Mouse (Mus musculus) cerebellum, postnatal 10 days (tissue): ENCODE measurements around the gene Cdpf1.
"Not testable (repeated sequence)": the region's sequence is repeated elsewhere in the genome, so short reads cannot be mapped to it uniquely, and the experiment has no call there.

Experiments used
- DNase-seq, 2 experiments: peaks; one replicate each; pipeline ENCODE4 v3.0.0; 2021; ENCODE audit warnings: mixed read lengths in 2 of 2

Gene Cdpf1

DNA sequence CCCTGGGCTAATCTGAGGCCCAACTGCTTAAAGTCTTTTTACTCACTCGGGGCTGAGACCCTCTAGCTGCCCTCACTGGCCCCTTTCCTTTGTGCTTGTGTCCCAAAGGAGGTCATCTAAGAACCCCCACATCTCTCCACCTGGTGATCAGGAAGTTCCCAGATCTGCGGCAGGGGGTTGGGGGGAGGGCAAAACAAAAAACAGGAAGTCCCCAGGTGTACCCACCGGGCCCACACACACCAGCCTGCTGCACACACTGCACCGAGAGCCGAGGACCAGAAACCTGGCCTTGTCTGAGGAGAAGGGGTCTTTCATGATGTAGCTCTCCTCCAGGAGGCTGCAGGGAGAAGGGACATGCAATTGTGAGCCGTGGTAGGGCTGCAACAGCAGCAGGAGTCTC, 3.5 kb downstream of the Cdpf1 start:
- DNase-seq = no peak

DNA sequence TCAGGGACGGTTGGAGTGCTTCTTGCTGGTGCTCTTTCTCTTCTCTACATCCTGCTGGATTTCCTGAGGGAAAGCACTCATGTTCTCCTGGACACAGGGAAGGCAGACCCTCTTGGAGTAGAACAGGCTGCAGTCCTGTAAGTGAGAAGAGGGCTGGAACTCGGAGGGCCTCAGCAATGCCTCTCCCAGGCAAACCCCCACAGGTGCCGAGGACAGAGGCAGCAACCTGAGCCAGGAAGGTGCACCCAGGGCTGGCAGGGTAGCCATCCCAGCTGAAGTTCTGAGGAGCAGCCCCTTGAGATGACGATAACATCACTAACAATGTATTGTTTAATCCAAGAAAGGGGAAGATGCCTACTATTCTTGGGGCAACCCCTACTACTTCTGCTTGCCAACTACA, 4.1 kb downstream of the Cdpf1 start:
- no peak for DNase-seq

DNA sequence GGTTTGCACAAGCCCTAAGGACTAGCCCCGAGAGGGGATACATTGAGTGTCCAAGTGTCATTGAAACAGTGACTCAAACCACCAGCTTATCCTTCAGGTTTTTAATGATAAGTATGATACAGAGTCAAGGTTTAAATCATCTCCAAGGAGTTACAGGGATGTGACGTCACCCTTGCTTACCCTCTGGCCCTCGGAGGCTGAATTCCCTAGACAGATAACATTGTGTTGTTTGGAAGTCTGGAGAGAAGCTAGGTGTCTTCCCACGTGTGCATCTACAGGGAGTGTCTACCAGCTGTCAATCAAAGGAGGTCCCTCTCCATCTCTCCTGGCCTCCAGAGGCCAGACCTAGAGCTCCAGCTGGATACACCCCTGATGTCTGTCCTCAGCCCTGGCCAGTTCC, 4.6 kb downstream of the Cdpf1 start:
- DNase-seq = no peak

DNA sequence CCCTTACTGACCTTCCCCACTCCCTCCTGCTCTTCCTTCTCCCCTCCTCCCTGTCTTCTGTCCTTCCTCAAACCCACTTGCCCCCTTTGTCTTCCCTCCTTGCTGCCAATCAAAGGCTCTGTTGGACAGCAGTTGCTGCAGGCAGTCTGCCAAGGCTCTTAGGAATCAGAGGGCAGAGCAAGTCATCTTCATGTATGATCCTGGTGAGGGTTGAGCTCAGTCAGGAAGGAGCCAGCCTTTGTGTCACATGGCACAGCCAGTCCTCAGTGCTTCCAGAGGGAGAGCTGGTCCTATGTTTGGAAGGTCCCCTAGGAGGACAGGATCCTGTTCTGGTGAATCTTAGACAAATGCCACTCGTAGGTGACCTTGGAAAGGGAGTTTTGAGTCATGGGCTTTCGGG, 8.6 kb downstream of the Cdpf1 start:
- peak; percentile 61 to 72 for DNase-seq

DNA sequence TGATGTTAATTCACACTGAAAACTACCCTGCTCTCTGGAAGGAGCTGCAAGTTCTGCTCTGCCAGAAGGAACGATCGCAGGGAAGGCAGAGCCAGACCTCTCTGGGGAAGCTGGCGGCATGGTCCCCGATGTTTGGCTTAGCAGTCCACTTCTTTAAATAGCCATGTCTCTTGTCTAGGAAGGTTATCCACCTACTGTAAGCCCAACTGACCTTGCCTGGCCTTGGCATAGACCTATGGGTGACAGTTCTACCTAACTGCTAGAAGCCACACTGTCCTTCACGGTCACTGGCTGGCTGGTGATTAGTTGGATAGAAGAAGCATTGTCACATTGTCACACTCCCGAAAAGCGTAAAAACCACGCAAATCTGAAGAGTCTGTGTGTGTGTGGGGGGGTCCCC, 12.8 kb downstream of the Cdpf1 start:
- peak in 1 of 2 experiments; percentile 21 for DNase-seq

DNA sequence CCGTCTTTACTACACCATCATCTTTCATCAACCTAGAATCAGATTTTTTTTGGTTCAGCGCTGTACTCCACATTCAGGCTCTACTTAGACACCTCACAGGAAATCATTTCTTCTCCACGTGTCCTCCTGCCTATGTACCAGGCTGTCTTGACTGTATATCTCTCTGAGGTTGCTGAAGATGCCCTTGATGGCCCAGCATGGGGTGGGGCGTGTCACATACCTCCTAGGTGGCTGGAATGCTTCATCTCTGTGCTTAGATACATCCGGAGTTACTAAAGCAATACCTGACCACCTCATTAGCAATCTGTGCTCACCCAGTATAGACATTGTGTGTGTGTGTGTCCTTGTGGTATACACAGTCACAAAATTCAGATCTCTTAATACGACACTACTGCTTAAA, 16.0 kb downstream of the Cdpf1 start:
- DNase-seq = no peak

DNA sequence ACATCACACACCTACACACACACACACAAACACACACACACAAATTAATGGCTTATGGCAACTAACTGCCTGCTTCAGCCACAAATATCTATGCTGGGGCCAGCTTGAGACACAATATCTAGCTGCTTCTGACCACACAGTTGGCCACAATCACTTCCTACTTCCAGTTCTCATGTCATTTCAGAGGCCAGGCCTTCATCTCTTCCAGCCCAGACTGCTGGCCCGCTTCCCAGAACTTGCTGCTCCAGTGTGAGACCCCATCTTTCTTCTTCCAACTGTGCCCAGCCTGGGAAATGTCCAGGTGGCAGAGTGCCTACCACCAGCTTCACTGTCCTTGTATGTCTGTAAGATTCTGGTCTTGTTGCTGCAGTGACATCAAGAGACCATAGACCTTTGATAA, 18.7 kb downstream of the Cdpf1 start:
- peak; percentile 99 for DNase-seq

DNA sequence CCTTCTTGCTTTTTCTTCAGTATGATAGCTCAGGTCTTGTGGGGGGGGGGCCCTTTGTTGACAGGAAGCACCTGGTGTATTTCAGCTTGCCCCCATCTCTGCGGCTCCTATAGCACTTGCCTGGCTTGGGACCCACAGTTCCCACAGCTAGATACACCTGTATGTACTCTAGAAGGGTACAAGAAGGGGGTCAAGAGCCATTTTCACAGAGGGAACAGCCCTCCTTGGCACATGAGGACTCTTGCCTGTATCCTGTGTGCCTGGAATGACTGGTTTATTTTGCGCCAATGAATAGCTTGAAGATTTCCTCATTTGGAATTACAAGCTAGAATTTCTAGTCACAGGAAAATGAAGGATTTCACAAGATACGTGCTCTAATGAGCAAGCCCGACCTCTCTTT, 20.0 kb downstream of the Cdpf1 start:
- no peak for DNase-seq

DNA sequence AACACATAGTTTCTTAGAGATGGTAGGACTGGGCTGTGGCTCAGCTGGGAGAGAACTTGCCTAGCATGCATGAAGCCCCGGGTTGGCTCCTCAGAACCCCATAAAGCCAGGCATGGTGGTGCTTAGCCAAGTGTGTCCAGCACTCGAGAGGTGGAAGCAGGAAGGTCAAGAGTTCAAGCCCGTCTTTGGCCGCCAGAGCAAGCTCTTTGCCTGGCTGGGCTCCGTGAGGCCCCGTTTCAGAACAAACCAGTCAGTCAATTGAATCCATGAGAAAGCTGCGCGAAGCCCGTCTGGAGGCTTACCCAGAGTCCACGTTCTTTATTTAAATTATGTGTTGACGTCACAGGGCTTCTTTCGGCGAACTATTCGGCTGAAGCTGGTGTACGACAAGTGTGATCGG, 22.9 kb downstream of the Cdpf1 start:
- DNase-seq = no peak

DNA sequence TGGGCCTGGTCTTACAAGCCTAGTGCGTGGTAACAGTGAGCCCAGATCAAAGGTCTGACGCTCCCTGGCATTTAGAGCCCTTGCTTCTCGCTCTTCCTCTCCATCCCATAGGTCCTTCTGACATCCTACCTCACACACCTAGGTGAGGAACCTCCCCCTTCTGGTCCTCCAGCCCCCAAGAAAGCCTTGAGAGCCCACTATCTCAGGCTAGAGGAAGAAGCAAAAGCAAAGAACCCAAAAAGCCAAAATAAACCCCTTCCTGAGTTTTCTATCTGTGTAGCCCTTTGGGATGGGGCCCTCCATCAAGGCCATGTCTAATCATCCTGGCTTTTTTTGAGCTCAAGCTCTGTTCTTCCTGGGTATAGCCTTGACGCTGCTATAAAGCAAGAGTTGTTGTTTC, 23.4 kb downstream of the Cdpf1 start:
- DNase-seq = no peak

DNA sequence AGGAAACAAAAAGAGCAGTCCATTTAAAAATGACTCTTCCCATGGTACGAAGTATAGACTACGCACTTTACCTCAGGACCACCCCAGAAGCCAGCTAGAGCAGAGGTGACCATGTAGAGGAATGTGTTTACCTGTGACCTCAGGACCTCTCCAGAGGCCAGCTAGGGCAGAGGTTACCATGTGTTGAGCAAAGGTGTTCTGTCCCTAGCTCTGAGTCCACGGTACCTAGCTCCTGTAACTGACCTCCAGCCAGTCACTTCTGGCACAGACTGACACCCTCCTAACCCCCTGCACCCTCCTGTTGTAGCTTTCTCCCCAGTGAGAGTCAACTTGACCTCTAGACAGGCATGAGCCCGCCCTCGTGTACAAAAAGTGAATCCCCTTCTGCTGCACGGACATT, 24.0 kb downstream of the Cdpf1 start:
- no peak for DNase-seq

DNA sequence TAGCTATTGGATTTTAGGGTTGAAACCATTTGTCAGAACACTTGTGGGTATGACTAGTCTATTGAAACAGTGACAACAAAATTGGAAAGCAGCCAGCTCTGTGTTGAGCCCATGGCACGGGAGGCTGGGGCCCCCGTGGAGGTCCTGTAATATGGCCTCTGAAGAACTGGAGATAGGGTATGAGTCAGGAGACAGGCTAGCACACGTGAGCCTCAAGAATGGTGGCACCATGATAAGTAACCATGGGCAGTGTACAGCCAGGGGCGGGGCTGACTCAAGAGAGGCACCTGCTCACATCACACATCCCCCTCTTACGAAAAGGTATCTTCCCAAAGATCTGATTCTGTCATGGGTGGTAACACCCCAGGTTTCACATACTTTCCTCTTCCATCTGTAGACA, 24.8 kb downstream of the Cdpf1 start:
- peak in 1 of 2 experiments; percentile 18 for DNase-seq

DNA sequence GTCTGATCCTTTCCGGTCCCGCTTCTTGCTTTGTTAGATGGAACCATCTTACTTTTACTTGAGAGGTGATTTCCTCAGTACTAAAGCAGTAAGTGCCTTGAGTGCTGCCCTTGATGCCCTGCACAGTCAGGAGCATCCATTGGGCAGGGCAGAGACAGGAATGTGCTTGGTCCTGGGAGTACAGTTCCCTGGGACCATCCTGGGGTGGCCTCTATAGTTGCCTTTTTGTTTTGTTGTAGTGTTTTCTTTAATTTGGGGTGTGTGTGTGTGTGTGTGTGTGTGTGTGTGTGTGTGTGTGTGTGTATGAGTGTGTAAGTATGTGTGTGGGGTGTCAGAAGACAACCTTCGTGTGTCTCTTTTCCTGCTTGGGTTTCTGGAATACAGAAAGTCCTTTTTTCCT, 27.2 kb downstream of the Cdpf1 start:
- no peak for DNase-seq

DNA sequence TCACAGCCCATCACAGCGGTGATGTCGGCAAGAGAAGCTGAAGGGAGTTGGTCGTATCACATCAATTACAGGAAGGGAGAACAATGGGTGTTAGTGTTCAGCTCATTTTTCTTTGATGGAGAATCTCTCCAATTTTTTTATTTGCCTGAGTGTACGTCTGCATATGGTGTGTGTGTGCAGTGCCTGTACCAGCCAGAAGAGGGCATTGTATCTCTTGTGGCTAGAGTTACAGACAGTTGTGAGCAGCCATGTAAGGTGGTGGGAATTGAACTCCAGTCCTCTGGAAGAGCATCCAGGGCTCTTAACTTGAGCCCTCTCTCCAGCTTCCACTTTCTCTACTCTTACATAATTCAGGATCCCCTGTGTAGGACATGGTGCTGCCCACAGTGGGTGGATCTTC, 28.4 kb downstream of the Cdpf1 start:
- DNase-seq = no peak

DNA sequence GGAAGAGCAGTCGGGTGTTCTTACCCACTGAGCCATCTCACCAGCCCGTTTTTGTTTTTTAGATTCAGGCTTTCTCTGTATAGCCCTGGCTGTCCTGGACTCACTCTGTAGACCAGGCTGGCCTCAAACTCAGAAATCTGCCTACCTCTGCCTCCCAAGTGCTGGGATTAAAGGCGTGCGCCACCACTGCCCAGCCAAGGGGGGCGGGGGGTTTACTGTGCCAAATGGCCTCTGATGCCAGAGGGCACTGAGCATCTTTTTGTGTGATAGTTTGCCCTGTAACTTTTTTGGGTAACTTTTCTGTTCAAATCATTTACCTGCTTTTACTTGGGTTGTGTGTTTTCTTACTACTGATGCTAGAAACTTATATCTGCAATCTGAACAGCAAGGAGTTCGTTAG, 32.6 kb downstream of the Cdpf1 start:
- DNase-seq = not testable (repeated sequence)

DNA sequence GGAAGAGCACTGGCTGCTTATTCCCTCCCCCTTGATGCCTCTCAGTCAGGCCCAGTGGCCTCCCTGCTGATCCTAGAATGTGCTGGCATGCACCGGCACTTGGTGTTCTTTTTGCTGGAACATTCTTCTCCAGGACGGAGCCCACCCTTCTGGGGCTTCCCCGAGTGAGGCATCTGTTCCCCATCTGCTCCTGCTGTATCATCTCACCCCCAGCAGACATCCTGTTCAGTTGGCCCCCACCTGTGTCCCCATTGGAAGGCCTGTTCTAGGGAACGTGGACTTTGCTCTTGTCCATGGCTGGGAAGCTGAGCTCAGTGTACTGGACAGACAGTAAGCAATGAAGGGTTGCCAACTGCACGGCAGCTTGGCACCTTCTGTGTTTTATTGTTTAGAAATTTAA, 34.7 kb downstream of the Cdpf1 start:
- peak in 1 of 2 experiments; percentile 11 for DNase-seq

DNA sequence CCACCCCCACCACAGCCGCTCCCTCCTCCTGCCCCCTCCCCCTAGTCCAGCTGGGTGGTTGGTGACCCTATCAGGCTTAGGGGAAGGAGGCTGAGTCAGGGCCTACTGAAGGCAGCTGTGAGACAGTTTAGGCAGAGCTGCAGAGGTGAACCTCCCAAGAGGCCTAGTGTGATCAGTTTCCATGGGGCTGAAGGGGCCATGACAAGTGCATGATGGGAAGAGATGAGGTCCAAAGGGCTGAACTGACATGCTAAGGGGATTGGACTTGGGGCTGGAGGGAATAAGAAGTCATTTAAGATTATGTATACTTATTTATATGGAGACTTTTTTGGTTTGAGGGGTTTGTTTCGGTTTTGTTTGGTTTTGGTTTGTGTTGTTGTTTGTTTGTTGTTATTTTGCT, 35.3 kb downstream of the Cdpf1 start:
- no peak for DNase-seq

DNA sequence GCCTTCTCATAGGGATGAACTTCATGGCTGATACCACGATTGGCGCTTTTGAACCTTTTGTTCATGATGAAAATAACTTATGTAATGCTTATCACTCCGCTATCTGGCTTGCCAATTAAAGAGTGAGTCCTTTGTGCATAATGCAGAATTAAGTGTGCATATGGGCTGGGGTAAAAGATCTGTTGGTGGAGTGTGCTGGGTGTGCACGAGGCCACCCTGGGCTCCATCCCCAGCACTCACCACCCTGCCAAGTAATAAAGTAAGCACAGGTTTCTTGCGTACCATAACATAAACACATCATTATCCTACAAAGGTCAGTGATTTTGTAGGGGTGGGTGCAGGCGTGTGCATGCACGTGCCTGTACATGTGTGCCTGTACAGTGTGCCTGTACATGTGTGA, 36.5 kb downstream of the Cdpf1 start:
- DNase-seq = no peak

DNA sequence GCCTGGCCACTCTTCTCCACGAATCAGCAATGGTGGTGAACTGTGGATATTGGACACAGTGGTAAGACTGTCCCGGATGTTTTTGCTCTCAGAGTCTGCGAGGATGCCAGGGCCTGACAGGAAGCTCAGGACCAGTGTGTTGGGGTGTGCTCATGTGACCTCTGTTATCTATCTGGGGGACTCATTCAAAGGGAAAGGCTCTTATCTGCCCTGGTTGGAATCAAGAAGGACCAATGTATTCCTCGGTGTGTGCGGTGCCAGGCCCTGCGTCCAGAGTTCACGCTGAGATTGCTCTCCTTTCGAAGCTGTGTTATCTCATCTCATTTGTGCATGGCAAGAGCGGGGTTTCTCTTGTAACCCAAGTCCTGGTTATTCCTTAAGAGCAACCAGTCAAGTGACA, 37.1 kb downstream of the Cdpf1 start:
- DNase-seq = no peak

DNA sequence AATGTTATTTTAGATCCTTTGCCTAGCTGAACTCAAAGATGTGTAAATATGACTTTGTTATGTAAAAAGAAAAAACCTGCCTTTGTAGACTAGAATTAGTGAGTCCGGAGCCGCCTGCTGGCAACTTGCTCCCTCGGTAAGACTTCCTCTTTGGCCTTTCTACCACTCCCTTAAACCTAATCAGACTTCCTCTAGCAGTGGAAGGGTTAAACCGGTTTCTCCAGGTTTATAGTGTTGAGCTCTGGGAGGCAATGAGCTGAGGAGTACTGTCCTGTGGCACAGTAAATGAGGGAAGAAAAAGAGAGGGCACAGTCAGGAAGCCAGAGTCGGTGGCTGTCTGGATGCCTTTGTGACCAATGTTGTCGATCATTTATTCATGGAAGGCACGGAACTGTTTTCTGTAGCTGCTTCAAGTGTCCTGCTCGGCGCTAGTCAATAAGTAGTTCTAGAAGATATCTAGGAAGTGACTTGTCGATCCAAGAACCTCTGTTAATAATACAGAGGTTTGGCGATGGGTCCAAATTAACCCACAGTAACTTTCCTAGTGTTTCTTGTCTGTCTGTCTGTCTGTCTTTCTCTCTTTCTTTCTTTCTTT, 39.3 kb downstream of the Cdpf1 start:
- no peak for DNase-seq

DNA sequence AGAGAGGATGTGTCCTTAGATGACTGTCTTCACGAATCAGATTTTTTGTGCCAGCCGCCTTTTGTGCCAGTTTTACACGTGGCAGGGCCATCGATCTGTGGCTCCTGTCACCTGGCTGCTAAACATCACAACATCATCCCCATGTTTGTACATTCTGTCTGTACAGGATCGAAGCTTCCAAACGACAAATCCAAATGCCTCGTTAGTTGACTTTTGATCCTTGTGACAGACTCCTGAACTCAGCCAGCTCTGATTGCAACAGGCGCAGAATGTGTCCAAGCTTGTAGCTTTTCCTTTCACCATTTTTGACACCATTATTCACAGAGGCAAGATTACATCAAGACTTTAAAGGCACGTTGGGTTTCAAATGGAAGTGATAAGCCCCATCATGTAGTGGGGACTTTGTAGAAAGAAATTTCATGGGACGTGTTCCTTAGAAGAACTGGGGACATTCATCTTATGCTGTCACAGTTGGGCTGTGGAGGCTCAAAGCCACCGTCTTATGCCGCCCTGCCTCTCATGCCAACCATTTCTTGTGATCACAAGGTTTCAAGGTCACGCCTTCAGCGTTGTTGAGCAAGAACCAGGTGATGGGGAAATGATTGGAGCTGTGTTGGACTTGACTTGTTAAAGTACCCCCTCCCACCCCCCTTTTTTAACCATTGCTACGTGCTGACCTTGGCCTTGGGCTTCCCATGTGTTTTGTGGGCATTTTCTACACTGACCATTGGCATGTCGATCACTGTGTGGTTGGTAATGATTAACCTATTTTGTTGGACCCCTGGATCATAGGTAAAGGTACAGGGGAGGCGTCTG, 40.0 kb downstream of the Cdpf1 start:
- DNase-seq = no peak

DNA sequence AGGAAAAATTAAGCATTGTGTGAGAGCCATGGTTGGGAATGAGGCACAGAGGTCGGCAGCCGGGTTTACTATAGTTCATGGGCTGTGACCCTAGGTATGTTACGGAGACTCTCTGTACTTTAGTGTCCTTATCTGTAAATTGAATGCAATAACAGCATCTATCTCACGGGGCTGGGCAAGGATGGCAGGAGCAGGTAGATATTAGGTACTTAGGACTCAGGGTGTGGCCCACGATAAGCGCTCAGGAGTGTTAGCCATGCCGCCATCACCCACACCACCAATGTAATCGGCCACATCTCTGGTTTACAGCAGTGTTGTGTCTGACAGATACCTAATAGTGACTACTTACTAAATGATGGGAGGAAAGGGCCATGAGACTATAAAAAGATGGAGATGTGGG, 42.5 kb downstream of the Cdpf1 start:
- DNase-seq = no peak

DNA sequence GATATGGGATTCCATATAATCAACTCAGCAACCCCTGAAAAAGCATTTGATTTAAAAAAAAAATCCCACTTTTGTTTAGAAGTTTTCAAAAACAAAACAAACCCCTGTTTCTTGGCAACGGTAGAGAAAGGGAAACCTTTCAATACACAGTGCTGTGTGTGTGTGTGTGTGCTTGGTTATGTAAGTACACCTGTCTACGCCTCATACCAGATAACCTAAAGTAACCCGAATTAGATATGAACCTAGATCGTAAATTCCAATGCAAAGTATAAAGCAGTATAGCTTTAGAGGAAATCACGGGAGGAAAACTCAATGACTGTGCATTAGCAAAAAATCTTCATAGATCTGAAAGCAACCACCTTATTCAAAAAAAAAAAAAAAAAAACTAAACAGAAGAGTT, 44.8 kb downstream of the Cdpf1 start:
- DNase-seq = no peak

DNA sequence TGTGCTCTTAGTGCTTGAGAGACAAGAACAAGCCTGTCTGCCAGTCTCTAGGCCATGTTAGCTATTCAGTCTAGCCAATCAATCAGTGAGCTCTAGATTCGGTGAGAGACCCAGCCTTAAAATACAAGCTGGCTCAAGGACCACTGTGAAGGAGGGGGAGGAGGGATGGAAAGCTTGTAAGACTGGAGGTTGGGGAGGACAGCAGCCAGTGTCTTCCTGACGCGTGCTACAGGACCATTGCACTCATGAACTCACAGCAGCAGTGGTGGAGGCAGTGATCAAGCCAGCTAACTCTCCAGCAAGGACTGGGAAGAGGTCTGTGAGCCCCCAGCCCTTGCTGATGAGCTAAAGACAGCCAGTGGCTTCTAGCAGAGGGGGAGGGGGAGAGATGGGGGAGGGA, 46.5 kb downstream of the Cdpf1 start:
- no peak for DNase-seq

DNA sequence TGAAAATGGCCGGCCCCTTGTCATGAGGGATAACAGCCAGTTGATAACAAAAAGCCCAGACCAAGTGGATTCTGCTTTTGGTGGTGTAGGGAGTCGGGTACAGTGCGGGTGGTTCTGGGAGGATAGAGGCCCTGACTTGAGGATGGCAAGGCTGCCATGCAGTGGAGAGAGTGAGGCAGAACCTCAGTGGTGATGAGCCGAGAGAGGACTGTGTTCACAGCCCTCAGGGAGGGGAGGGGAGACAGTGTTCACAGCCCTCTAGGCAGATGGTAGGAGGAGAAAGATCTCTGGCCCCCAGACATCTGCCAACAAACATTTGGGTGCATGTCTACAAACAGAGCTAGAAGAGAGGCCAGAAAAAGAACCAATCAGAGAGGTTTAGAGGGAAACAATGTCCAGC, 48.7 kb downstream of the Cdpf1 start:
- peak; percentile 40 to 58 for DNase-seq
